Mouse (Mus musculus) lung, postnatal 0 days (tissue): ENCODE measurements at regions not wholly inside any gene's neighbourhood (a gene's known extent, or its start where the extent isn't known, plus 50 kb on each side); places are given as distances from the start of the nearest gene placed in this dataset.

Experiments used
- CTCF ChIP-seq: IDR thresholded peaks from 2 replicates; pipeline ENCODE4 v1.5.1; 2016; ENCODE audit warnings: antibody characterized with exemption, mild to moderate bottlenecking
- EP300 ChIP-seq: IDR thresholded peaks from 2 replicates; pipeline ENCODE4 v1.6.1; 2016; ENCODE audit warnings: antibody characterized with exemption, mild to moderate bottlenecking, control low read depth

DNA sequence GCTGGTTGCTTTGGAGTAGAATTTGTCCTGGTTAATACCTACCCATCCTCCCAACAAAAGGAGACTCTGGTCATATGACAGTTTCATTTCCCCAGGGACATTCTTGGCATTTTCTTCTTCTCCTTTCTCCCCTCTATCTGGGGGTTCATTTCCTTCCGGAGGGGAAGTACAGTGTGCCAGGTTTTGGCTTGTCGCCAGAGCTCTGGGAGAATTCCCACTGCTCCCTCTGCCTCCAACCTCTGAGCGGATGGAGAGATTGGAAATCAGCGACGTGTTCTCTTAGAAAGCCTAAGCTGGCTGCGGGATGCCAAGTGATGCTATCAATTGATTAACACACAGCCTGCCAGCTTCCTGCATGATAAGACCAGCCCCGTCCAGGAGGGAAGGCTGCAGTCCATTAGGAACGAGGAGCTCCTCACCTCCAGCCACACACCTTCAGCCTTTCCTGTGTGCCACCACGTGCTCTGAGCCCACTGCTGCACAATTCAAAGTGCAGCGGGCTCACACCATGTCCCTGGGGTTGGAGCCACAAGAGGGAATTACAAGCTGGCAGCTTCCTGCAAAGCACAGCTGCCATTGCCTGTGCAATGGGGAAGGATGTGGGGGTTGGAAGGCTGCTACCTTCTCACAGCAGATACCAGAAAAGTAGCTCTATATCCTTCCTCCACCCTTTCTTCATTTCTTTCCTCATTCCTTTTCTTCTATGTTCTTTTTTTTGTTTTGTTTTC lies 110.2 kb downstream of the Maf start:
- TF ChIP-seq CTCF (no peak), EP300 (0 out of 2 replicates have a peak, but pooled peaks have one; percentile 8)
